Mouse (Mus musculus): ENCODE results near the gene Lcn9. TPM values are rescaled to one million over a fixed set of nuclear protein-coding genes. Genes with fewer than 3 reads are reported as not detected.

Lcn9 gene
- total and polyA plus RNA-seq, 2 experiments from 2014 or later = not detected

DNA sequence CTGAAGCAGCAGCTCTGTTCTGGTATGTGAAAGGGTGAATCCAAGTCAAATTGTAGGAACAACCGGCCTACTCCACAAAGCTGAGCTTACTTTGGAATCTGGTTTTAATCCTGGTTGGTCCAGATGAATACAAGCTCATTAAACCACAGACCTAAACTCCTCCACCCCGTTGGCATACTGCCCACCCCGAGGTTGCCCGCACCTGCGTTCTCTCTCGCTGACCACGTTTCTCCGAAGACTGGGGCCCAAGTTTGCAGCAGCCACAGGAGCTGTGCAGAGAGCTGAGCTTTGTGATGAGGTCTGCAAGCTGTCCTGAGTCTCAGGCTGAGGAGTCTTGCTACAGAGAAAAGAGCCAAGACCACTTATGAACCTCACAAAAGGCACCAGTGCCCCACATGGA lies 23.6 kb downstream of the Lcn9 start:
- ATAC-seq (no peak), DNase-seq (ENCODE audit: low spot score) (no peak)
- Histone ChIP-seq H3K36me3 (ENCODE audit: insufficient read depth, low read length) (no peaks in the 10 kb centered on the region), H3K9me3 (ENCODE audit: low read length) (no peaks in the 10 kb centered on the region), H3K4me2 (ENCODE audit: low read depth, low read length) (no peak overlapping the region), H3K9ac (replicated peaks; ENCODE audit: low read length) (no peak overlapping the region), H3K27me3 (ENCODE audit: insufficient read depth, low read length) (no peaks in the 10 kb centered on the region), H3K27ac (no peak overlapping the region), H3K4me3 (ENCODE audit: low read length) (no peak overlapping the region), H3K4me1 (ENCODE audit: insufficient read depth, low read length) (no peaks in the 10 kb centered on the region)
- no peak for TF ChIP-seq CTCF (IDR thresholded peaks at IDR 0.05; ENCODE audit: low read depth)
- 78% methylated on average over 8 of the region's 8 CpGs for WGBS

DNA sequence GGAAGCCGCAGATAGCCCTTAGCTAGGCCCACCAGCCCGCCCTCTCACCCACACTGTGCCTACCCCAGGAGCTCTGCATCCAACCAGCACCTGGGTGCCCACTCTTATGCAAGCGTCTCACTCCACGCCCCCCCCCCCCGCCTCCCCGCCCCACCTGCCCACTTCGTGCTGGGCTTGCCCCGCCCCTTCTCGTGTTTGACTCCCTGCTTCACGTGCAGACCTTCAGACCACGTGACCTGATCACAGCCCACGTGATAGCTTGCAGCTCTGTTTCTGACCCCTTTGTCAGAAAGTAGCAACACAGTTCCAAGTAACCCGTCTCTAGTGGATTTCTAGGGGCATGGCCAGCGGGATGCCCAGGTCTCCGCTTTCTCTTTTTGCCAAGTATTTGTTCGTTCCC lies 24.3 kb downstream of the Lcn9 start, which contains the start of gene Sohlh1:
Gene Sohlh1, minus strand, starts transcription at position 23 of the 400 bp plus-strand sequence.
- DNase-seq (ENCODE audit: low spot score) = no peak
- Histone ChIP-seq H3K4me1 (ENCODE audit: insufficient read depth, low read length) (no peaks in the 10 kb centered on the region), H3K4me2 (ENCODE audit: low read depth, low read length) (no peak within 1 kb of the TSS), H3K27me3 (ENCODE audit: insufficient read depth, low read length) (no peaks in the 10 kb centered on the region), H3K4me3 (ENCODE audit: low read length) (no peak within 1 kb of the TSS), H3K27ac (no peak within 1 kb of the TSS), H3K9ac (replicated peaks; ENCODE audit: low read length) (no peak within 1 kb of the TSS), H3K9me3 (ENCODE audit: low read length) (no peaks in the 10 kb centered on the region), H3K36me3 (ENCODE audit: insufficient read depth, low read length) (no peaks in the 10 kb centered on the region)
- 81% methylated on average over 16 of the region's 16 CpGs for WGBS
- no peak for TF ChIP-seq CTCF (IDR thresholded peaks at IDR 0.05; ENCODE audit: low read depth)
- ATAC-seq = no peak

DNA sequence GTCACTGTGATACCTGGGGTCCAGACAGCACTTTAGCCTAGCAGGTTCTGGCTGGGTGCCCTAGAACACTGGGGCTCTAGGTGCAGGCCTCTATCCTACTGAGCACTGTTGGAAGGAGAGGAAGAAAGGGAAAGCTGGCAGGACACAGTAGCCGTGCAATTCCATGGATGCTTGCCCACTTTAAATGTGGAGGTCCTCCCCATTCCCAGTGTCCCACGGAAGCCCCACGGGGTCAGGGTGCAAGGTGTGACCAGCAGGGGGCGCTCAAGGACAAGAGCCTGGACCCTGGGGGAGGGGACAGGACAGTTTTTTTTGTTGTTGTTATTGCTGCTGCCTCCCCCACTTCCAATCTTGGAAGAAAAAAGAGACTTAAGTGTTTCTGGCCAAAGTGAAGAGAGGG lies 27.4 kb downstream of the Lcn9 start:
- H3K4me2 ChIP-seq (ENCODE audit: low read depth, low read length) = no peak overlapping the region
- no peak for ATAC-seq
- H3K9ac ChIP-seq (replicated peaks; ENCODE audit: low read length) = no peak overlapping the region
- no peaks in the 10 kb centered on the region for H3K36me3 ChIP-seq (ENCODE audit: insufficient read depth, low read length)
- H3K4me3 ChIP-seq (ENCODE audit: low read length) = no peak overlapping the region
- WGBS = 13% methylated on average over 4 of the region's 4 CpGs
- peak; percentile 74 for TF ChIP-seq CTCF (IDR thresholded peaks at IDR 0.05; ENCODE audit: low read depth)
- DNase-seq (ENCODE audit: low spot score) = peak; percentile 47
- no peak overlapping the region for H3K27ac ChIP-seq
- no peaks in the 10 kb centered on the region for H3K9me3 ChIP-seq (ENCODE audit: low read length)
- H3K4me1 ChIP-seq (ENCODE audit: insufficient read depth, low read length) = no peaks in the 10 kb centered on the region
- no peaks in the 10 kb centered on the region for H3K27me3 ChIP-seq (ENCODE audit: insufficient read depth, low read length)

DNA sequence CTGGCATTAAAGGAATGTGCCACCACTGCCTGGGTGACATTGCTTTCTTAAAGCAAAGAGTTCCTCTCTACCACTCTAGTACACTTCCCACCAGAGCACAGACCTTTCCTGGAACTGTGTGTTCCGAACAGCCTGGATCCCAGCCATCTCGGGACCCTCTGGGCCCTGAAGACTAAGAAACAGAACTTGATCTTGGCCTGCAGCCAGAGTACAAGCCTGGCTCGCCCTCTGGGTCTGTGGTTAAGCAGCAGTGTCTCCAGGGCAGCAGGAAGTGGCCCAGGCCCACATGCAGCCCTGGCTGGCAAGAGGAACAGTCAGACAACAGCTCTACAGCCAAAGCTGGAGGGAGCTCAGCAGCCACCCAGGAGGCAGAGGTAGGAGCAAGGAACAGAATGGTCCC lies 29.7 kb downstream of the Lcn9 start:
- Histone ChIP-seq H3K9ac (replicated peaks; ENCODE audit: low read length) (no peak overlapping the region), H3K4me3 (ENCODE audit: low read length) (no peak overlapping the region), H3K9me3 (ENCODE audit: low read length) (no peaks in the 10 kb centered on the region), H3K4me1 (ENCODE audit: insufficient read depth, low read length) (no peaks in the 10 kb centered on the region), H3K36me3 (ENCODE audit: insufficient read depth, low read length) (no peaks in the 10 kb centered on the region), H3K4me2 (ENCODE audit: low read depth, low read length) (no peak overlapping the region), H3K27me3 (ENCODE audit: insufficient read depth, low read length) (no peaks in the 10 kb centered on the region), H3K27ac (peak overlapping the region; percentile 61; the same call in 1 of the 2 replicates)
- WGBS = 45% methylated on average over 3 of the region's 3 CpGs
- peak; percentile 92 for ATAC-seq
- TF ChIP-seq CTCF (IDR thresholded peaks at IDR 0.05; ENCODE audit: low read depth) = no peak
- peak; percentile 82 for DNase-seq (ENCODE audit: low spot score)

DNA sequence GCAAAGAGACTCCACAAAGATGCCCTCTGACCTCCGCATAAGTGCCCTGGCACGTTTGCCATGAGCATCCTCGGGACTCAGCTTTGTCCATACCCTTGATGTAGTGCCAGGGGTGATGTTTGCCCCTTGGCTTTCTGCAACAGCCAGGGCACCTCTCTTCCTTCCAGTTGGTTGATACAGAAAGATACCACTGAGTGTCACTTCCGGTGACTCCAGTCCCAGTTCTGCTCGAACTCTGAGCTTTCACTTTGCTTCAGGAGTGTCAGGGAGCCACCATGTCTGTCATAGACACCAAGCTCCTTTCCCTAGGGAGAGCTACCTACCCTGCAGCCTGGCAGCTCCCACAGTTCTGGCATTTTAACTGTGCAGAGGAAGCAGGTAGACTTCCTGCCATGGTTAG lies 31.0 kb downstream of the Lcn9 start:
- TF ChIP-seq CTCF (IDR thresholded peaks at IDR 0.05; ENCODE audit: low read depth) = no peak
- Histone ChIP-seq H3K27ac (no peak overlapping the region), H3K4me1 (ENCODE audit: insufficient read depth, low read length) (no peaks in the 10 kb centered on the region), H3K36me3 (ENCODE audit: insufficient read depth, low read length) (no peaks in the 10 kb centered on the region), H3K4me3 (ENCODE audit: low read length) (no peak overlapping the region), H3K4me2 (ENCODE audit: low read depth, low read length) (no peak overlapping the region), H3K9me3 (ENCODE audit: low read length) (no peaks in the 10 kb centered on the region), H3K27me3 (ENCODE audit: insufficient read depth, low read length) (no peaks in the 10 kb centered on the region), H3K9ac (replicated peaks; ENCODE audit: low read length) (no peak overlapping the region)
- no peak for ATAC-seq
- WGBS = 78% methylated on average over 5 of the region's 5 CpGs
- no peak for DNase-seq (ENCODE audit: low spot score)

DNA sequence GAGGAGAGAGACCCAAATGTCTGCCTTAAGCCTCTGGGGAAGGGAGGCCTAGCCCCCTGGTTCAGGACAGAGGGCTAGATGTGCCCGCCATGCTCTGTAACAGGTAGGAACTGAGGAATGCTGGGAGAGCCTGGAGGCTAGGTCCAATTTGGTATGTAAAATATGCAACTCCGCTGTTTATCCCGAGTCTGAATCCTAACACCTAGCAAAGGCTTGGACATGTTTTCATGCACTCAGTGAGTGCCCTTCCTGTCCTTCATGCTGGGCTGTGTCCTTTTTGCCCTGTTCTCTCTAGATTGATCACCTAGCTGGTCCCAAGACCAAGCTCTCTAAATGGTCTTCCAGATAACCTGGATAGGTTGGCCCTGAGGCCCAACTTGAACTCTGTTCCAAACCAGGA lies 36.9 kb downstream of the Lcn9 start:
- no peak for ATAC-seq
- Histone ChIP-seq H3K4me3 (ENCODE audit: low read length) (no peak overlapping the region), H3K27ac (no peak overlapping the region), H3K4me2 (ENCODE audit: low read depth, low read length) (no peak overlapping the region), H3K36me3 (ENCODE audit: insufficient read depth, low read length) (no peaks in the 10 kb centered on the region), H3K9ac (replicated peaks; ENCODE audit: low read length) (no peak overlapping the region), H3K27me3 (ENCODE audit: insufficient read depth, low read length) (no peaks in the 10 kb centered on the region), H3K4me1 (ENCODE audit: insufficient read depth, low read length) (peaks cover 14% of the 10 kb centered on the region), H3K9me3 (ENCODE audit: low read length) (no peaks in the 10 kb centered on the region)
- 80% methylated on average over 3 of the region's 3 CpGs for WGBS
- no peak for DNase-seq (ENCODE audit: low spot score)
- no peak for TF ChIP-seq CTCF (IDR thresholded peaks at IDR 0.05; ENCODE audit: low read depth)

DNA sequence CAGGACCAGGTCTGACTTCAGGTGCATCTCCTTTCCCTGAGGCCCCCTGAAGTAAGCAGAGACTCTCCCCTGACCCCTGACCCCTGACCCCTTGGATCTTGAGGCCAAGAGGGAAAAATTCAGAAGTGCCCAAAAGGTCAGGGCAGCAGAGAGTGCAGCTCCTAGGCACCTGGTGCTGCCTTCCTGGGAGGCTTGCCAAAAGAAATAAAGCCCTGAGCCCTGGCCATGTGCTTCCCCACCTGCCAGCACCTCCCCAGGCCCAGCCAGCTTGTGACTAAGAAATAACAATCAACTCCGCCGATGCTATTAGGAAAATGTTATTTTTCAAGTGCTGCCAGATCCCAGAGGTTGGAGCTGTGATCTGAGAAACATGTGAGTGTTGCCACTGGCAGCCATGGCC lies 39.1 kb downstream of the Lcn9 start:
- TF ChIP-seq CTCF (IDR thresholded peaks at IDR 0.05; ENCODE audit: low read depth) = no peak
- H3K9ac ChIP-seq (replicated peaks; ENCODE audit: low read length) = no peak overlapping the region
- H3K4me1 ChIP-seq (ENCODE audit: insufficient read depth, low read length) = peaks cover 14% of the 10 kb centered on the region
- peak; percentile 12 for DNase-seq (ENCODE audit: low spot score)
- H3K4me3 ChIP-seq (ENCODE audit: low read length) = no peak overlapping the region
- H3K9me3 ChIP-seq (ENCODE audit: low read length) = no peaks in the 10 kb centered on the region
- H3K27ac ChIP-seq = peak overlapping the region; percentile 64; the same call in 1 of the 2 replicates
- no peak for ATAC-seq
- H3K27me3 ChIP-seq (ENCODE audit: insufficient read depth, low read length) = no peaks in the 10 kb centered on the region
- no peaks in the 10 kb centered on the region for H3K36me3 ChIP-seq (ENCODE audit: insufficient read depth, low read length)
- 52% methylated on average over 2 of the region's 2 CpGs for WGBS
- H3K4me2 ChIP-seq (ENCODE audit: low read depth, low read length) = no peak overlapping the region

Data from hindbrain, postnatal 0 days (tissue).